Mouse (Mus musculus) midbrain, embryonic 13.5 days (tissue): ENCODE results near the gene Lrfn4. TPM values are rescaled to one million over a fixed set of nuclear protein-coding genes. Genes with fewer than 3 reads are reported as not detected.

ENCODE experiments used
- ATAC-seq: fragments of 200-750 bp; cut with Nextera tagmentation; 2 replicates; pipeline ENCODE4 v1.8.0; 2017; ENCODE audit warnings: mild to moderate bottlenecking, moderate TSS enrichment, moderate library complexity
- H3K27ac ChIP-seq: fragments of 300-500 bp; sonication (generic); 2 replicates; pipeline ENCODE4 v1.5.1; 2015; ENCODE audit warnings: inconsistent platforms, mild to moderate bottlenecking, moderate library complexity
- H3K27me3 ChIP-seq: fragments of 300-500 bp; sonication (generic); 2 replicates; pipeline ENCODE4 v1.6.1; 2015; ENCODE audit warnings: mild to moderate bottlenecking, inconsistent platforms
- H3K36me3 ChIP-seq: fragments of 300-500 bp; sonication (generic); 2 replicates; pipeline ENCODE4 v1.6.1; 2015; ENCODE audit warnings: mild to moderate bottlenecking, inconsistent platforms
- H3K4me1 ChIP-seq: fragments of 300-500 bp; sonication (generic); replicated peaks from 2 replicates; pipeline ENCODE4 v1.6.1; 2015; ENCODE audit warnings: inconsistent platforms
- H3K4me2 ChIP-seq: fragments of 300-500 bp; sonication (generic); replicated peaks from 2 replicates; pipeline ENCODE4 v1.6.1; 2015; ENCODE audit warnings: moderate library complexity, mild to moderate bottlenecking, inconsistent platforms
- H3K4me3 ChIP-seq: fragments of 300-500 bp; sonication (generic); replicated peaks from 2 replicates; pipeline ENCODE4 v1.5.1; 2015; ENCODE audit warnings: mild to moderate bottlenecking, inconsistent platforms
- H3K9ac ChIP-seq: fragments of 300-500 bp; sonication (generic); replicated peaks from 2 replicates; pipeline ENCODE4 v1.6.1; 2015; ENCODE audit warnings: mild to moderate bottlenecking, inconsistent platforms
- H3K9me3 ChIP-seq: fragments of 300-500 bp; sonication (generic); 2 replicates; pipeline ENCODE4 v1.6.1; 2016; ENCODE audit warnings: mild to moderate bottlenecking, inconsistent platforms
- WGBS: fragments of 180-500 bp; shearing (Covaris S2); methylation state at CpG from one replicate; pipeline ENCODE4 v1.1.7; 2015; 5-methylcytosine and 5-hydroxymethylcytosine counted together
- microRNA-seq: library from miRNA; unstranded; fragments of <30 nt; microRNA quantifications from one replicate; pipeline ENCODE4, GENCODE M21; 2016
- polyA plus RNA-seq: library from polyadenylated mRNA; unstranded; fragments of >200 nt; fragmentation: Nextera tagmentation; extraction: Ambion mirVana; gene quantifications from 2 replicates; pipeline ENCODE4 v1.2.1, GENCODE M21; 2015

The Lrfn4 gene
- polyA plus RNA-seq, 1 experiment from 2014 or later: 10.1 TPM

GRCm38 (mm10) chr19:4565678-4566077 lies 49.8 kb downstream of the Lrfn4 start:
- H3K27me3 ChIP-seq: no peaks in the 10 kb centered on the region
- WGBS: 90% methylated on average over 5 of the region's 5 CpGs
- H3K9me3 ChIP-seq: no peaks in the 10 kb centered on the region
- H3K9ac ChIP-seq: no peak overlapping the region
- no peaks in the 10 kb centered on the region for H3K36me3 ChIP-seq
- no peak overlapping the region for H3K4me2 ChIP-seq
- no peak for ATAC-seq
- H3K4me1 ChIP-seq: no peaks in the 10 kb centered on the region
- H3K27ac ChIP-seq: no peak overlapping the region
- no peak overlapping the region for H3K4me3 ChIP-seq

Small RNAs within 50 kb of the gene (microRNA-seq; reads per million reads assigned to microRNA genes)
- 1.6 reads per million for gene Mir6986

Other genes starting within 250 kb of the Lrfn4 start
- 37.5 and 43.0 TPM in 2 replicates for gene Kdm2a, start 217.4 kb downstream of the Lrfn4 start, polyA plus RNA-seq
- 4.2 and 10.3 TPM in 2 replicates for gene Rhod, start 176.2 kb downstream of the Lrfn4 start, polyA plus RNA-seq
- gene Syt12, start 138.2 kb downstream of the Lrfn4 start, polyA plus RNA-seq: 1.7 and 1.9 TPM in 2 replicates
- gene 2010003K11Rik, start 117.1 kb downstream of the Lrfn4 start, polyA plus RNA-seq: not detected in 2 replicates
- gene Pcx, start 105.2 kb downstream of the Lrfn4 start, polyA plus RNA-seq: 18.7 and 20.7 TPM in 2 replicates
- 56.8 and 59.9 TPM in 2 replicates for gene Rce1, start 10.0 kb upstream of the Lrfn4 start, polyA plus RNA-seq
- 3.8 and 5.0 TPM in 2 replicates for gene Gm960, start 83.0 kb upstream of the Lrfn4 start, polyA plus RNA-seq
- 29.8 and 31.9 TPM in 2 replicates for gene Sptbn2, start 95.5 kb upstream of the Lrfn4 start, polyA plus RNA-seq
- gene Rbm4b, start 140.8 kb upstream of the Lrfn4 start, polyA plus RNA-seq: 220 TPM in 2 replicates
- 117 and 126 TPM in 2 replicates for gene Rbm4, start 178.2 kb upstream of the Lrfn4 start, polyA plus RNA-seq
- gene Gm21992, start 195.9 kb upstream of the Lrfn4 start, polyA plus RNA-seq: 30.9 and 33.4 TPM in 2 replicates
- 74.8 and 82.3 TPM in 2 replicates for gene Rbm14, start 196.0 kb upstream of the Lrfn4 start, polyA plus RNA-seq
- 37.9 and 40.2 TPM in 2 replicates for gene Ccs, start 223.7 kb upstream of the Lrfn4 start, polyA plus RNA-seq
- 0.30 and 0.36 TPM in 2 replicates for gene Ccdc87, start 223.7 kb upstream of the Lrfn4 start, polyA plus RNA-seq
- 59.0 and 67.5 TPM in 2 replicates for gene Ctsf, start 239.5 kb upstream of the Lrfn4 start, polyA plus RNA-seq